Mouse (Mus musculus) splenic B cell, adult 2 months (primary cell): ENCODE data around the gene Pole3.
A peak's percentile ranks its signal among the peaks of the same experiment; 100 is the strongest.

Experiments
- DNase-seq: peaks from one replicate; pipeline ENCODE4 v3.0.0-alpha.2; 2011; ENCODE audit warnings: low read depth, low spot score
- H3K27me3 ChIP-seq: 2 replicates; pipeline ENCODE4 v1.6.1; 2012; ENCODE audit warnings: mild to moderate bottlenecking, low read length, moderate library complexity, mixed read lengths; ENCODE audit not compliant: control insufficient read depth, poor library complexity, insufficient read depth, severe bottlenecking
- H3K36me3 ChIP-seq: 2 replicates; pipeline ENCODE4 v1.6.1; 2012; ENCODE audit warnings: mild to moderate bottlenecking, low read length, moderate library complexity, mixed read lengths; ENCODE audit not compliant: control insufficient read depth, poor library complexity, insufficient read depth, severe bottlenecking

The Pole3 gene

DNA sequence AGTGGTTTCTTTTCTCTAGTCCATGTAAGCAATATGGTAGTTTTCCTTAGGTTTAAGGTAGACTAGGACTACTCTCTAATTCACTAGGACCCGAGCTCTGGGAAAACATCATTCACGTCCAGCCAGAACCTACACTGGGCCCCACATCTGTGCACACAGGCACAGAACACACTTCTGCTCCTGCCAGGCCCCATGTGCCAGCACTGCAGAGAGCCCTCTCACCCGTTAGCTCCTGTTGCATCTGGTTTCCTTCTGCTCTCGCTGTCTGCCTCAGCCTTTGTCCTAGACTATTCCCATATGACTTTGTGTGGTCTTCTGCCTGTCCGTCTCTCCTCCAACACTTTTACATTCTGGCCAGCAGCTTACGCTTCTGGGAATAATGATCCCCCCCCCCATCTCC lies 8.9 kb upstream of the Pole3 start:
- Histone ChIP-seq H3K27me3 (no peaks in the 10 kb centered on the region), H3K36me3 (no peaks in the 10 kb centered on the region)
- DNase-seq: no peak

- Histone ChIP-seq H3K27me3 (no peaks in the 10 kb centered on the region), H3K36me3 (no peaks in the 10 kb centered on the region)
- DNase-seq: no peak
Observed at GRCm38 (mm10) chr4:62527655-62528054, 2.8 kb upstream of the Pole3 start.

GRCm38 (mm10) chr4:62526256-62526655 lies 1.4 kb upstream of the Pole3 start:
- no peak for DNase-seq
- Histone ChIP-seq H3K36me3 (no peaks in the 10 kb centered on the region), H3K27me3 (no peaks in the 10 kb centered on the region)

DNA sequence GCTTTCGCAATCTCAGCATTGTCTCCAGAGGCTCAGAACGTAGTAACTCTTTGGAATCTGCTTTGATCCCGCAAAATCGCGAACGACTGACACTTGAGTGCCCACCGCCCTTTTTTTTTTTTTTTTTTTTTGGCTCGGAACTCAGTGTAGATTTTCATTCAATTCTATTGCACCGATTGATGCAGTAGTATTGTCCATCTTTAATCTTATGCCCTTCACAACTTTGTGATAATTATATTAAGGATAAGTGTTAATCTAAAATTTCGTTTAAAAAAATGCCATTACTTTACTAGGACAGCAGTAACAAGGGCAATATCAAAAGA lies 582 bp upstream of the Pole3 start:
- no peaks in the 10 kb centered on the region for H3K36me3 ChIP-seq
- DNase-seq: no peak
- H3K27me3 ChIP-seq: no peaks in the 10 kb centered on the region

DNA sequence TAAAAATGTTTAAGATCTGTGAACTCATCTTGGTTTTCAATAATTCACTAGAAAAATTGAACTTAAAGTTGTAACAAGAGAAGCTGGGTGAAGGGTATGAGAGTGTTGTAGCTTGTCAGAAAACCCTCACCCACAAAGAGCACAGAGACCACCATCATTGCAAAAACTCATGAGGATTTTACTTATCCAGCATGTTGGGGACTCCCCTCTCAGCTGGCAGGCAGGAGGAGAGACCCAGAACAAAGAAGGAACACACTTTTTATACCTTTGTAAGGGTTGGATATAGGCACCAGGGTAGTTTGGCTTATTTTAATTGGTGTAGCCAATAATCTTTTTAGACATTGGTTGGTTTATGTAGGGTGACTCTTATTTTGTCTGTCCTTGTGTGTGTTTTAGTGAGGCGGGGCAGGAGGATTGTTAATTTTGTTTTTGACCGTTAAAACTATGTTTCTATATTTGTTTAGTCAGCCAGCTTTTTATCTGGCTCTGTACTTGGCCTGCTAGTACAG lies 3.9 kb downstream of the Pole3 start:
- no peaks in the 10 kb centered on the region for H3K36me3 ChIP-seq
- no peaks in the 10 kb centered on the region for H3K27me3 ChIP-seq
- DNase-seq: no peak

DNA sequence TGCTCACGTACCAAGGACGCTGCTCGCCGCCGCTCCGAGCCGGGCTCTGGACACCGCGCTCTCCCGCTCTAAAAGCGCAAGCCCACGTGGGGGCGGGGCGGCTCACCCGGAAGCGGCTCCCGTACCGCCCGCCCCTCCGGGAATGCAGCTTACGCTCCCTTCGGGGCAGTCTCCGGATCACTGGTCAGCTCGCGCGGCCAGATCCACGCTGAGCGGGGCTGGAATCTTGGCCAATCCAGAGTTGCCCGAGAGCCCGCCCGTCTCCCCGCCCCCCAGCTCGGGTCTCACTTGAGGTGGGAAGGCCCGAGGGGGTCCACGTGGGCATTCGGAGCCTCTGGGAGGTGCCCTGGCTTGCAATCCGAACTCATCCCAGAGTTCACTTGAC lies 5.0 kb downstream of the Pole3 start, which contains the start of gene Alad:
TSS of gene Alad (minus strand) at position 70 of the 385 bp plus-strand sequence.
- DNase-seq: peak; percentile 62
- H3K36me3 ChIP-seq: no peaks in the 10 kb centered on the region
- H3K27me3 ChIP-seq: no peaks in the 10 kb centered on the region

DNA sequence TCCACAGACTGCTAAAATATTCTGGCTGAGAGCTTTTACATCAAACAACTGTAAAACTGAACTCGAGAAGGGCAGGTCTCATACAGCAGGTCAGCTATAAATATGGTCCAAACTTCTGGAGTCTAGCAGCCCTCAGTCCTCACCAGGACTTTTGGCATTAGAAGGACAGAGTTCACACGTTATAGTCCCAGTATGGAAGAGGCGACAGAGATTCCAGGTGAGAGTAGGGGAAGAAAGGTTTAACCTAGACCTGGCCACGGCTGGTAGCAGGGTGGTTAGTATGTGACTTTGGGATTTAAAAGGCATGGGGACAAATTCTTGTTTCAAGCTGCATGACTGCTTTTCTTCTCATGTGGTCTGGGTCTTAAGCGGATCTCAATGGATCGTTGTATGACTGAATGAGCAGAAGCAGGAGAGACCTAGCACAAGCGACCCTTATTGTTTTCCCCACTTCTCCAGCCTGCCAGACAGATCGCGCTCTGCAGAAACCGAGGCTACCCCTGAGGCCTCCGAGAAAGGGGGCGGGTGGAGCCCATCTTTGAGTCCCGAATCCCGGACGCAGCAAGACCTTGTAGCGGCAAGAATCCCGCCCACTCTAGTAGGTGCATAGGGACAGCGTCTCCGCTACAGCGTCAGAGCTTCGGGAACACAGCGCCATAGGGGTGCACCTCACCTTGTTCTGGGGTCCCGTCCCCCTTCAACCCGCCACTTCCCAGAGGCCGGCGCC lies 5.6 kb downstream of the Pole3 start:
- no peak for DNase-seq
- Histone ChIP-seq H3K27me3 (no peaks in the 10 kb centered on the region), H3K36me3 (no peaks in the 10 kb centered on the region)

DNA sequence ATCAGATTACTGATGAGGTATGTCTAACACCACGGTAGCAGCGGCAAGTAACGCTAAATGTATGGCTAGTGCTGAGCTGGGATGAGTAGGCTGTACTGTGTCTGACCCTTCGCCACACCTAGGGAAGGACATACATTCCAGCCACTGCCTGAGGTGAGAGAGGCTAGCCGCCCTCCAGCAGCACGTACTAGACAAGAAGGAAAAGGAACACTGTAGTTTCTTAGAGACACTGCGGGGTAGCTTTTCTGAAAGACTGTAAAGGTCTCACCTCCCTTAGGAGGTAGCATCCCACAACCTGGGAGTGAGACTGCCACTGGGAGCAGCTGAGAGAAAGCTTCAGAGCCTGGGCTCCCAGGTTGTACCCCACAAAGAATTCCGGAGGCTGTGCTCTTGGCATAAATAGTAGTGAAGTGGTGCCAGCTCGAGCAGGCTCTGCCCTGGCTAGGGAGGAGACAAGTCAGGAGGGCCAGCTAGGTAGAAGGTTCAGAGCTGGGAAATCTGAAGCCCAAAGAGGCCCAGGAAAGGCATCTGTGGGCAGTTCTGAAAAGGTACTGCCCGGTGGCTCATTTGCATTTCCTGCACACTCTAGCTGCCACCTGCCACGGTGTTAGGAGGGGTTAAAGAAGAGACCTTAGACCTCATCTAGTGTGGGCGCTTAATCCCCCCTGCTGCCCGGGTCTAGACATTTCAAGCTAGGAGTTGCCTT lies 6.3 kb downstream of the Pole3 start:
- H3K27me3 ChIP-seq: no peaks in the 10 kb centered on the region
- peak; percentile 45 for DNase-seq
- no peaks in the 10 kb centered on the region for H3K36me3 ChIP-seq

DNA sequence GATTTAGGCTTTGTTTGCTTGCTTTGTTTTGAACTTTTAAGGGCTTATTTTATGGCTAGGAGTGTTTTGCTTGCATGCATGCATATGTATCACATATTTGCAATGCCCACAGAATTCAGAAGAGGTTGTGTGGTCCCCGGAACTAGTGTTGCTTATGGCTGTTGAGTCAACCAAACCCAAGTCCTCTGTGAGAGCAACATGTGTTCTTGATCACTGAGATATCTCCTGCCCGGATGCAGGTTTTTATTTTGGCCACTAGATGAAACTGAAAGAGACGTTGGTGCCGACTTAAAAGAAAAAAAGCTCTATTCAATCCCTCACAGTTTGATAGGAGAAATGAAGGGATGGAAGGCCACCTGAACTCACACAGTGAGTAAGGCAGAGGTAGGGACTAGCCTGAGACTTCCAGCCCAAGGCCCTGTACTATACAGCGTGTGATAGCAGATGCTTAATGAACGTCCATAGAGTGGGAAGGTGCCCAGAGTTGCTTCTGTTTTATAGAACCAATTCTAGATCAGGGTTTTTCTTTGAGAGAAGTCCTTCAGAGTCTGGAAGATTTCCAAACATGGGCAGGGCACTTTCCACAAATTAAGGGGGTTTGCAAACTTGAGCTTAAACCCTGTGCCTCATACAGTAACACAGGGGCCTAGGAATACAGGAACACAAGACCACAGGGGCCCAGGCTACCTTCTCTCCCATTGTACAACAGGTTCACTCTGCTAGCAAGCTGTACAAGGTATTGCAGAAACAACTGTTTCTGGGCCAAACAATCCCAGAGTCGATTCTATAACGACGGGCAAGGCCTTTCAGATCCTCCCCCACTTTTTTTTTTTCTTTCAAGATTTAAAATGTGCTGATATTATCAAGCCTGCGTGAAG lies 7.1 kb downstream of the Pole3 start:
- DNase-seq: no peak
- no peaks in the 10 kb centered on the region for H3K36me3 ChIP-seq
- H3K27me3 ChIP-seq: no peaks in the 10 kb centered on the region

- H3K27me3 ChIP-seq: no peaks in the 10 kb centered on the region
- no peaks in the 10 kb centered on the region; the same call in 1 of the 2 replicates for H3K36me3 ChIP-seq
- no peak for DNase-seq
Observed at GRCm38 (mm10) chr4:62517046-62517445, 7.8 kb downstream of the Pole3 start.

DNA sequence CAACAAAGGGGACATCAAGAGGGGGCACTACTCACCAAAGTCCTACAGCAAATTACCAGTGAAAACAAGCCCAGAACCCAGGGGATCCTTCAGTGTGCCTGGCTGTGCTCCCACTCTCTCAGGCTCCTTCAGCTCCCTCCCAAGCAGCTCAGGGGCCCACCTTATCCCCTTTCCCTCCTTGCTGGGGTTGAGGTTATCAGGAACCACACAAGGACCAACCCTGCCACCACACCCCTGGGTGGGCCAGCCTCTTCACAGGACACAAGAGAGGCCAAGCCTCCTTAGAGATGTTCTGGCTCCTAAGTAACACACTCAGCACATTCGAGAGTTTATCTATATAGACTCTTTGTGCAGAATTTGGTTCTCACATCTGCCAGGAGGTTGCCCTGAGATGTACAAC lies 8.3 kb downstream of the Pole3 start:
- DNase-seq: no peak
- Histone ChIP-seq H3K27me3 (no peaks in the 10 kb centered on the region), H3K36me3 (no peaks in the 10 kb centered on the region; the same call in 1 of the 2 replicates)

DNA sequence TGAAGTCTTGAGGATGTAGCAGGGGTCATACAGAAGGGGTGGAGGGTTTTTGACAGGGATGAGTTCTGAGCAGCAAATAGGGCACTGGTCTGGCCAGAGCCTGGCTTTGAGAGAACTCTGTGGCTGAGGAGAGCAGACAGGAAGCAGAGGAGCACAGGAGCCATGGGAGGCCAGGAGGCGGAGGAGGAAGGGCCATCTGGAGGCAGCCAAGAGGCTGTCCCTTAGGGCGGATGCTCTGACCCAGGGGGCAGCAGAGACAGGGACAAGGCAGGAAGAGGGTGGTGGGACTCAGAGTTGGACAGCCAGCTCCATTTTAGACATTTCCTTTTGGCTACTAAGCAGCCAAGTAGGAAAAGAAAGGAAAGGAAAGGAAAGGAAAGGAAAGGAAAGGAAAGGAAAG lies 8.8 kb downstream of the Pole3 start:
- no peak for DNase-seq
- no peaks in the 10 kb centered on the region for H3K27me3 ChIP-seq
- H3K36me3 ChIP-seq: no peaks in the 10 kb centered on the region; the same call in 1 of the 2 replicates

GRCm38 (mm10) chr4:62515490-62515889 lies 9.4 kb downstream of the Pole3 start:
- Histone ChIP-seq H3K27me3 (no peaks in the 10 kb centered on the region), H3K36me3 (no peaks in the 10 kb centered on the region; the same call in 1 of the 2 replicates)
- DNase-seq: no peak

- DNase-seq: no peak
Observed at GRCm38 (mm10) chr4:62514995-62515394, 9.9 kb downstream of the Pole3 start.

More at GRCm38 (mm10) chr4:62514995-62515394, 9.9 kb downstream of the Pole3 start:
- Histone ChIP-seq H3K27me3 (no peaks in the 10 kb centered on the region), H3K36me3 (peaks cover 1% of the 10 kb centered on the region; the same call in 1 of the 2 replicates)
